Mouse (Mus musculus) testis, adult 2 months (tissue): Measurements from ENCODE around the gene 6430571L13Rik.

ENCODE experiments used
- CTCF ChIP-seq: fragments of 200-500 bp; IDR thresholded peaks from 2 replicates; pipeline ENCODE4 v1.5.1; 2012; ENCODE audit warnings: low read depth, mild to moderate bottlenecking, inconsistent platforms, low read length, moderate library complexity; ENCODE audit not compliant: control insufficient read depth, insufficient read depth, insufficient replicate concordance
- POLR2A ChIP-seq: fragments of 200-500 bp; IDR thresholded peaks from 2 replicates; pipeline ENCODE4 v1.6.1; 2012; ENCODE audit warnings: low read depth, mild to moderate bottlenecking, inconsistent platforms, low read length, moderate library complexity; ENCODE audit not compliant: control insufficient read depth

GRCm38 (mm10) chr9:107366644-107367043, 26.2 kb downstream of the 6430571L13Rik start:
- TF ChIP-seq CTCF (peak; percentile 66; the same call in 1 of the 2 replicates), POLR2A (no peak)
